8 mouse cellular contexts compared by ENCODE assay signal in the genomic region with DNA sequence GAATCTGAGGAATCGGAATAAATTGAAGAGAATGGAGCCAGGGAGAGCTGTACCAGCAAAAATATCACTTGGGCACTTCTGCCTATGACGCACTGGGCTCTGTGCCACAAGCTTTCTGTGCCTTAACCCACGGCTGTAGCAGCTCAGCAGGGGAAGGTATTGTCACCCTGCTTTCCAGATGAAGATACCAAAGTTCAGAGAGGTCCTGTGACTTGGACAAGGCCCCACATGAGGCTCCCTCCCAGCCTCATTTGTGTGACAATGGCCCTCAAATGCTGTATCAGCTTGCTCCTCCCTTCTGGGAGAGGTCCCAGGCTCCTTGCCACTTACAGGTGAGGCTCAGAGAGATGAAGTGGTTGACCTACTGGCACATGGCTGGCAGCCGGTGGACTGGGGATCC. TPM values are rescaled to one million over a fixed set of nuclear protein-coding genes. Genes with fewer than 3 reads are reported as not detected.
DNase-seq lines count a peak whose midpoint lies in the region; ATAC-seq and TF ChIP-seq lines count a peak whose summit lies in the region.

No protein-coding gene starts in this region.

- no peaks in the 10 kb centered on the region for H3K9me3 ChIP-seq in kidney, embryonic 14.5 days (ENCODE audit: control insufficient read depth, low read length)
- H3K9me3 ChIP-seq in hindbrain, embryonic 14.5 days (ENCODE audit: control insufficient read depth, low read length) = no peaks in the 10 kb centered on the region
- H3K9me3 ChIP-seq in liver, postnatal 0 days (ENCODE audit: low read length) = no peaks in the 10 kb centered on the region
- no peaks in the 10 kb centered on the region; the same call in 1 of the 2 replicates for H3K9me3 ChIP-seq in stomach, embryonic 16.5 days (replicated peaks; ENCODE audit: control insufficient read depth, low read length)

- H3K27ac ChIP-seq in kidney, embryonic 14.5 days (ENCODE audit: low read depth, low read length) = no peak overlapping the region
- 0 out of 2 replicates have a peak overlapping the region, but pooled peaks have one; percentile 32 for H3K27ac ChIP-seq in hindbrain, embryonic 14.5 days
- H3K27ac ChIP-seq in liver, postnatal 0 days (ENCODE audit: low read depth) = no peak overlapping the region
- no peak overlapping the region for H3K27ac ChIP-seq in stomach, embryonic 16.5 days (ENCODE audit: low read length)

- peaks cover 14% of the 10 kb centered on the region; the same call in 1 of the 2 replicates for H3K36me3 ChIP-seq in kidney, embryonic 14.5 days (ENCODE audit: control insufficient read depth, insufficient read depth, low read length)
- no peaks in the 10 kb centered on the region; the same call in 1 of the 2 replicates for H3K36me3 ChIP-seq in hindbrain, embryonic 14.5 days (replicated peaks; ENCODE audit: control insufficient read depth, insufficient read depth)
- H3K36me3 ChIP-seq in liver, postnatal 0 days (replicated peaks; ENCODE audit: insufficient read depth, low read length) = no peaks in the 10 kb centered on the region
- no peaks in the 10 kb centered on the region for H3K36me3 ChIP-seq in stomach, embryonic 16.5 days (ENCODE audit: control insufficient read depth, insufficient read depth, low read length)

- peak overlapping the region; percentile 87 for H3K4me2 ChIP-seq in kidney, embryonic 14.5 days (replicated peaks; ENCODE audit: low read depth, low read length)
- peak overlapping the region; percentile 73 for H3K4me2 ChIP-seq in hindbrain, embryonic 14.5 days (replicated peaks)
- H3K4me2 ChIP-seq in liver, postnatal 0 days (ENCODE audit: low read depth, low read length) = peak overlapping the region; percentile 97
- peak overlapping the region; percentile 88 for H3K4me2 ChIP-seq in stomach, embryonic 16.5 days (ENCODE audit: low read depth, low read length)

- peak overlapping the region; percentile 84 for H3K4me3 ChIP-seq in kidney, embryonic 14.5 days (ENCODE audit: low read length)
- H3K4me3 ChIP-seq in hindbrain, embryonic 14.5 days (replicated peaks; ENCODE audit: low read length) = no peak overlapping the region
- 0 out of 2 replicates have a peak overlapping the region, but pooled peaks have one; percentile 73 for H3K4me3 ChIP-seq in liver, postnatal 0 days (ENCODE audit: low read depth, low read length)
- peak overlapping the region; percentile 81; the same call in 1 of the 2 replicates for H3K4me3 ChIP-seq in stomach, embryonic 16.5 days (replicated peaks; ENCODE audit: low read length)

- peak overlapping the region; percentile 88; the same call in 1 of the 2 replicates for H3K9ac ChIP-seq in kidney, embryonic 14.5 days (ENCODE audit: low read depth, low read length)
- no peak overlapping the region for H3K9ac ChIP-seq in hindbrain, embryonic 14.5 days
- no peak overlapping the region for H3K9ac ChIP-seq in liver, postnatal 0 days (replicated peaks)
- H3K9ac ChIP-seq in stomach, embryonic 16.5 days (ENCODE audit: low read length) = peak overlapping the region; percentile 90; the same call in 1 of the 2 replicates

- TF ChIP-seq CTCF in liver, postnatal 0 days (IDR thresholded peaks at IDR 0.05; ENCODE audit: low read depth) = no peak

- 48% methylated on average over 4 of the region's 4 CpGs for WGBS in kidney, embryonic 14.5 days
- 25% methylated on average over 4 of the region's 4 CpGs for WGBS in hindbrain, embryonic 14.5 days
- 38% methylated on average over 4 of the region's 4 CpGs for WGBS in liver, postnatal 0 days (ENCODE audit: insufficient replicate concordance)
- 53% methylated on average over 4 of the region's 4 CpGs for WGBS in stomach, embryonic 16.5 days

- DNase-seq in kidney, adult 11 months = no peak
- DNase-seq in hindbrain, embryonic 14.5 days (ENCODE audit: low spot score) = no peak
- no peak for DNase-seq in liver, postnatal 0 days
- DNase-seq in gastrocnemius, postnatal 36 days = no peak

- intact Hi-C loops in gastrocnemius, postnatal 36 days (cut with DNase I) = no loop called here

- peaks cover 27% of the 10 kb centered on the region for H3K4me1 ChIP-seq in kidney, embryonic 14.5 days (ENCODE audit: control insufficient read depth, insufficient read depth, low read length)
- H3K4me1 ChIP-seq in hindbrain, embryonic 14.5 days (replicated peaks; ENCODE audit: control insufficient read depth, insufficient read depth, low read length) = peaks cover 27% of the 10 kb centered on the region
- H3K4me1 ChIP-seq in liver, postnatal 0 days (ENCODE audit: insufficient read depth) = peaks cover 29% of the 10 kb centered on the region
- H3K4me1 ChIP-seq in stomach, embryonic 16.5 days (ENCODE audit: control insufficient read depth, insufficient read depth, low read length) = peaks cover 19% of the 10 kb centered on the region

- no peak for ATAC-seq in kidney, embryonic 14.5 days (ENCODE audit: low FRiP score, low TSS enrichment)
- peak; percentile 9 for ATAC-seq in common myeloid progenitor, adult 5-6 weeks (replicated peaks; ENCODE audit: low read depth, poor library complexity, severe bottlenecking)
- ATAC-seq in hindbrain, embryonic 14.5 days (ENCODE audit: low FRiP score) = no peak
- no peak for ATAC-seq in liver, postnatal 0 days
- no peak for ATAC-seq in stomach, embryonic 16.5 days (ENCODE audit: insufficient read depth, low FRiP score)
- ATAC-seq in CD4-positive, CD25-positive, alpha-beta regulatory T cell, adult 4 months = no peak

- no peak for TF ChIP-seq EP300 in liver, postnatal 0 days (IDR thresholded peaks at IDR 0.05; ENCODE audit: low read depth)

- no peaks in the 10 kb centered on the region; the same call in 1 of the 2 replicates for H3K27me3 ChIP-seq in kidney, embryonic 14.5 days (ENCODE audit: control insufficient read depth, insufficient read depth, low read length)
- no peaks in the 10 kb centered on the region for H3K27me3 ChIP-seq in hindbrain, embryonic 14.5 days (ENCODE audit: control insufficient read depth, insufficient read depth, low read length)
- H3K27me3 ChIP-seq in liver, postnatal 0 days (ENCODE audit: insufficient read depth, low read length) = 0 out of 2 replicates have a peak, but pooled peaks cover 4% of the 10 kb centered on the region
- H3K27me3 ChIP-seq in stomach, embryonic 16.5 days (ENCODE audit: control insufficient read depth, insufficient read depth, low read length) = no peaks in the 10 kb centered on the region

RNA-seq across cellular contexts. Expression of gene Plekhg5, which starts 15.8 kb away (rescaled TPM):
- 10.4 and 16.1 TPM in 2 replicates for polyA plus RNA-seq in kidney, embryonic 14.5 days (2014; fragmentation: Nextera tagmentation; extraction: Ambion mirVana)
- 6.0 and 7.2 TPM in 2 replicates for total RNA-seq in common myeloid progenitor, adult 5-6 weeks (2017)
- 10.0 and 10.9 TPM in 2 replicates for polyA plus RNA-seq in hindbrain, embryonic 14.5 days (2014; fragmentation: Nextera tagmentation; extraction: Ambion mirVana)
- 1.8 and 2.1 TPM in 2 replicates for polyA plus RNA-seq in liver, postnatal 0 days (2015; fragmentation: Nextera tagmentation; extraction: Ambion mirVana)
- 12.3 and 14.1 TPM in 2 replicates for polyA plus RNA-seq in stomach, embryonic 16.5 days (2015; fragmentation: Nextera tagmentation; extraction: Ambion mirVana)
- 1 to 10 TPM; 6.3 to 6.4 TPM for total RNA-seq in gastrocnemius, postnatal 36 days (2021)
- 1 to 10 TPM; 1.7 to 2.4 TPM for polyA plus RNA-seq in CD4-positive, CD25-positive, alpha-beta regulatory T cell, adult 4 months (2017; shearing (Covaris generic))

RNA-seq across cellular contexts. Expression of gene Tnfrsf25, which starts 27.6 kb away (rescaled TPM):
- polyA plus RNA-seq in kidney, embryonic 14.5 days (2014; fragmentation: Nextera tagmentation; extraction: Ambion mirVana) = 0.57 and 1.9 TPM in 2 replicates
- total RNA-seq in common myeloid progenitor, adult 5-6 weeks (2017) = not detected in 2 replicates
- polyA plus RNA-seq in hindbrain, embryonic 14.5 days (2014; fragmentation: Nextera tagmentation; extraction: Ambion mirVana) = 0.94 and 0.95 TPM in 2 replicates
- polyA plus RNA-seq in liver, postnatal 0 days (2015; fragmentation: Nextera tagmentation; extraction: Ambion mirVana) = 0.15 TPM in 1 of 2 replicates, not detected in the other
- 1.5 and 2.1 TPM in 2 replicates for polyA plus RNA-seq in stomach, embryonic 16.5 days (2015; fragmentation: Nextera tagmentation; extraction: Ambion mirVana)
- under 1 TPM; 0.76 to 0.84 TPM for total RNA-seq in gastrocnemius, postnatal 36 days (2021)
- polyA plus RNA-seq in CD4-positive, CD25-positive, alpha-beta regulatory T cell, adult 4 months (2017; shearing (Covaris generic)) = 100 to 1,000 TPM; 125 to 170 TPM

RNA-seq across cellular contexts. Expression of gene Nol9, which starts 49.0 kb away (rescaled TPM):
- polyA plus RNA-seq in kidney, embryonic 14.5 days (2014; fragmentation: Nextera tagmentation; extraction: Ambion mirVana) = 26.1 and 47.3 TPM in 2 replicates
- total RNA-seq in common myeloid progenitor, adult 5-6 weeks (2017) = 25.7 and 35.7 TPM in 2 replicates
- 24.4 and 26.1 TPM in 2 replicates for polyA plus RNA-seq in hindbrain, embryonic 14.5 days (2014; fragmentation: Nextera tagmentation; extraction: Ambion mirVana)
- polyA plus RNA-seq in liver, postnatal 0 days (2015; fragmentation: Nextera tagmentation; extraction: Ambion mirVana) = 8.0 and 8.5 TPM in 2 replicates
- polyA plus RNA-seq in stomach, embryonic 16.5 days (2015; fragmentation: Nextera tagmentation; extraction: Ambion mirVana) = 18.7 and 20.9 TPM in 2 replicates
- 1 to 10 TPM; 8.5 to 10.0 TPM for total RNA-seq in gastrocnemius, postnatal 36 days (2021)
- 10 to 100 TPM; 11.3 to 14.9 TPM for polyA plus RNA-seq in CD4-positive, CD25-positive, alpha-beta regulatory T cell, adult 4 months (2017; shearing (Covaris generic))

RNA-seq across cellular contexts. Expression of gene Tas1r1, which starts 49.8 kb away (rescaled TPM):
- polyA plus RNA-seq in kidney, embryonic 14.5 days (2014; fragmentation: Nextera tagmentation; extraction: Ambion mirVana) = 0.39 and 0.77 TPM in 2 replicates
- total RNA-seq in common myeloid progenitor, adult 5-6 weeks (2017) = 0.49 and 1.5 TPM in 2 replicates
- 0.90 and 1.0 TPM in 2 replicates for polyA plus RNA-seq in hindbrain, embryonic 14.5 days (2014; fragmentation: Nextera tagmentation; extraction: Ambion mirVana)
- 0.07 TPM in 2 replicates for polyA plus RNA-seq in liver, postnatal 0 days (2015; fragmentation: Nextera tagmentation; extraction: Ambion mirVana)
- 0.37 and 0.47 TPM in 2 replicates for polyA plus RNA-seq in stomach, embryonic 16.5 days (2015; fragmentation: Nextera tagmentation; extraction: Ambion mirVana)
- 1 to 10 TPM in 1 of 2 experiments, under 1 TPM in 1; 0.43 to 1.1 TPM for total RNA-seq in gastrocnemius, postnatal 36 days (2021)
- not detected for polyA plus RNA-seq in CD4-positive, CD25-positive, alpha-beta regulatory T cell, adult 4 months (2017; shearing (Covaris generic))

Comparison
In these comparisons a context has a peak if more than half of its experiments do, and no peak if none do; other contexts are left out.
1. H3K9ac ChIP-seq: peak in kidney, embryonic 14.5 days (single experiment) and stomach, embryonic 16.5 days (single experiment); none in hindbrain, embryonic 14.5 days (single experiment) and liver, postnatal 0 days (single experiment).
2. RNA of gene Tnfrsf25, which starts 27.6 kb away (polyA plus RNA-seq): 125 to 170 TPM in CD4-positive, CD25-positive, alpha-beta regulatory T cell, adult 4 months; 1.5 to 2.1 TPM in stomach, embryonic 16.5 days, 0.94 to 0.95 TPM in hindbrain, embryonic 14.5 days, 0.57 to 1.9 TPM in kidney, embryonic 14.5 days and 0.15 TPM in liver, postnatal 0 days; every median in the first group is over 10 times any median in the second.
3. Peak in every context shown above with its lines, with median percentiles within 50 percentile points of each other: H3K4me2 ChIP-seq.